Mouse (Mus musculus) CD4-positive, CD25-positive, alpha-beta regulatory T cell, adult 2 months (primary cell): ENCODE measurements around the gene Selplg.
A peak's percentile ranks its signal among the peaks of the same experiment; 100 is the strongest.

ENCODE experiments used
- DNase-seq: peaks from one replicate; pipeline ENCODE4 v3.0.0-alpha.2; 2012; ENCODE audit warnings: low read depth, low spot score

The Selplg gene

DNA sequence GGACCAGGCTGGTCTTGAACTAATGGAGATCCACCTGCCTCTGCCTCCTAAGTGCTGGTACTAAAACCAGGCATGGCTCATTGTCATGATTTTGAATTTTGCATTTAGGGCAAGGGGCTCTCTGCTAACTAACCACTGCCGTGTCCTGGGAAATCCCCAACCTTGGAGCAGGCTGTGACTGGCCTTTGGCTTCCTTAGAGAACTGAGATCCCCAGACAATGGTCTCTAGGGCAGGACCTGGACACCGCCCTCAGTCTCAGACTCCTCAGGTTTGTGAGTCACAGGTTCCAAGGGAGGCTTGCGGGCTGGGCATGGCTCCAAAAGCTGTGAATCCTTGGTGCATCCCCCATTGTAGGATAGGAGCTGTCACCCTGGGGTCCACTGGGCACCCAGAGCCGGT lies 5.8 kb downstream of the Selplg start:
- DNase-seq: peak; percentile 48

DNA sequence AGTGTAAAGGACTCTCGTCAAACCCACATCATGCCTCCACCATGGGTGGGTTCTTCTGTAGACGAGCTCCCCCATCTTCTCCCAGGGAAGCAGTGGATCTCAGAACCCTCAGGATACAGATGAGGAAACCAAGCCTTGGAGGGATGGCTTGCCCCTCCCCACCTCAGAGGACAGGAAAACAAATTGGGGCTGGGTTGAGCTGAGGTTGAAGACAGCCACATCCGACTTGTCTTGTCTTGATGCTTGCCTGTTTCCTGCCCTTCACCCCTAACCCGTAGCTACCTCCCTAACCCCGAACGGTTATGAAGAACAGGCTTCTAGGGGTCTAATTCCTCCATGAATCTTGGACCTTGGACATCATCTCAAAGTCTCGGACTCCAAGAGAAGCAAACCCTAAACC lies 6.9 kb downstream of the Selplg start:
- peak; percentile 76 for DNase-seq

GRCm38 (mm10) chr5:113824228-113824627 lies 8.2 kb downstream of the Selplg start:
- peak; percentile 75 for DNase-seq

- DNase-seq: no peak
Observed at GRCm38 (mm10) chr5:113818572-113818971, 13.9 kb downstream of the Selplg start.

DNA sequence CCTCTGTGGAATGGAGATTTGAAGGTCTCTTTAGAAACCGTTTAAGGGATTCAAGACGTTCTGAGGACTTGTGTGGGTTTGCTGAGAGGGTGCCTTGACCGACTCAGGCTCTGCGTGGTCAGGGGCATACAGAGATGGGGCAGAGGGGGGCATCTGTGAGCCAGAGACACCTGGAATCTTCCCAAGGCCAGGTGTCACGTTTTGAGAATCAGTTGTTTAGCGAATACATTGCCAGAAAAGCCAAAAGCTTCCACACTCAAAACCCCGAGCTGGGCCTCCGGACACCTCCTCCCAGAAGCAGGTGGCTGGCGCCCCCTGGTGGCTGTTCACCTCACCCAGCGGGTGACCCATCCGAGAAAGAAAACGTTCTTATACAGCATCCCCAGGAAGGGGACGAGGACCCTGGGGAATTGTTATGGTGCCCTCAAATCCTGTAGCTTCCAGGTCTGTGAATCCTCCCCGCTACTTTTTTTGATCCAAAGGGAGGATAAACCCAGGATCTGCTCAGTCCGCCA lies 16.7 kb downstream of the Selplg start:
- peak; percentile 88 for DNase-seq

- DNase-seq: no peak
Observed at GRCm38 (mm10) chr5:113815041-113815389, 17.4 kb downstream of the Selplg start.

DNA sequence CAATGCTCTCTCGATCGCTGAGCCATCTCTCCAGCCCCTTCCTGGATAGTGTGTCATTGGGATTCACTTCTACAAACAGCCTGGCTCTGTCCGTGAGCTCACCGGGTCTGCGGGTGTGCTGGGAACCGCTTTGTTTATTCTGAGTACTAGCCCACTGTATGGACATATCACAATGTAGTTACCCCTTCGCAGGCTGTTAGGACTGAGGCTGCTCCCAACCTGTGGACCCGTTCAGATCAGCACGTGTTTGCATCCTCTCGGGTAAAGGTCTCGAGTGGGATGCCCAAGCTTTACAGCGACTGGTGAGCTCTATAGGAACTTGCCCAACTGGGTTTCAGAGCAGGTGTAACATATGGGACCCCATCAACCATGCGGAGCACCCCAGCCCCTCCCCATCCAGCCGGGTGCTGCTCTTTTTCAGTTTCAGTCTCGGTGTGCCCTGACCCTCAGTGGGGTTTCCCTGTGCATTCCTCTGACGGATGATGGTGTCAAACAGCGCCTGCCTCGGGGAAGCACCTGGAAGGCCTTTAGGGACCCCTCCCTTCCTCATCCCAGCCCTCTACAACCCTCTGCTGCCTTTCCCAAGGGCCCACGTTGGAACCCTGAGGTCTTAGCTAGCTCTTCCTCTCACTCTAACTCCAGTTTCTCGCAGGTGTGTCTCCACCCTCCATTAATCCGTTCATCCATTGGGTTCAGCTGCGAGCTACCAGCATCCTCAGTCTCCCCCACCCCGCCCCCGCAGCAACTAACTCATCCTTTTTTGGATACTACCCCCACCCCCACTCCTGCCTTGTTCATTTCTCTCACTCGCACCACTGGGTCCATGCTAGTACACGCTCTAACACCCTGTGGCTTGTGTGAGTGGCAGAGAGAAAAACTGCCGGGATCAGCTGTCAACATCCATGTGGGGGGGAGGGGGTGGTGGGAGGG lies 18.1 kb downstream of the Selplg start:
- DNase-seq: peak; percentile 74

DNA sequence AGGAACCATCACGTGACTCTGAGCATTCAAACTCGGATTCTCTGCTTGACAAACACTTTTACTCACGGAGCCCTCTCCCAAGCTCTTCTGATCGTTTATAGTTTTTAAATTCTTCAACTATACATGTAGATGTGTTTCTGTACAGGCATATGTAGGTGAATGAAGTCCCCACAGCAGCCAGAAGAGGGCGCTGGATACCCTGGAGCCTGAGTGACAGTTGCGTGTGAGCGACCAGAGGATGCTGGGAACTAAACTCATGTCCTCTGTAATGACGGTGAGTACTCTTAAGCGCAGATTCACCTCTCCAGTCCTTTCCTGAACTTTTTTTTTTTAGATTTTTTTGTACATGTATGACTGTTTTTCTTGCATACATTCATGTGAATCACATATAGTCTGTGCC lies 18.8 kb downstream of the Selplg start:
- DNase-seq: peak; percentile 79

GRCm38 (mm10) chr5:113812638-113813037 lies 19.8 kb downstream of the Selplg start:
- DNase-seq: no peak

GRCm38 (mm10) chr5:113811824-113812420 lies 20.5 kb downstream of the Selplg start:
- DNase-seq: peak; percentile 57

- no peak for DNase-seq
Observed at GRCm38 (mm10) chr5:113810111-113810510, 22.3 kb downstream of the Selplg start.

- DNase-seq: no peak
Observed at GRCm38 (mm10) chr5:113808177-113808576, 24.3 kb downstream of the Selplg start.

GRCm38 (mm10) chr5:113807712-113808111 lies 24.7 kb downstream of the Selplg start:
- no peak for DNase-seq

DNA sequence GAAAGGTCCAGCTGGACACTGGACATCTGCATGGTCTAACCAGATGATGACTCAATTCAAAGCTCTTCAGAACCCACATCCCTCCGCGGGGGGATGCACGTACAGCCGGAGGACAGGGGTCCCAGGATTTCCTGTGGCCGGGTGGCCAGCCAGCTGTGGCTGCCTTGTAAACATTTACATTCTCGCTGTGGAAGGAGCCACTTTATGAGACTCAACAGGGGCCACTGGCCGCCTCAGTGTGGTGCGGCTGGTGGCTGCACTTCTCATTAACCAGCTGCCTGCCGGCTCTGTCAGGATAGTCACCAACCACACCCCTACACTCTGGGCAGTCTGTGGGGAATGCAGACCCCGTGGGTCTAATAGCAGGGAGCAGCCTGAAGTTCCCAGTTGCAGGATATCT lies 26.0 kb downstream of the Selplg start:
- no peak for DNase-seq

DNA sequence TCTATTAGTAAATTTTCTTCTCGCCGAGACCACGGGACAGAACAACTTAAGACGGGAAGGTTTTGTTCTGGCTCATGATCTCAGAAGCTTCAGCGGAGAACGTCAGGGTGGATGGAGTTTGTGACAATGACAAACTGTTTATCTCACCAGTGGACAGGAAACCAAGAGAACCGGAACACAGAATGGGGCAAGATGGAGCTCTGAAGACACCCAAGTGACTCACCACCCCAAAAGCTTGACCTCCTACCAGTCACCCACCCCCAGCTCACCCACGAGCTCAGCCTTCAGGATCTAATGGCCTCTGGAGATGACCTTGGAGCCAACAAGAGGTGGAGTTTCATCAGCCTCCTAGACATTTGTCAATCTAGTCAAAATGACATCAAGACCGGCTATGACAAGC lies 27.1 kb downstream of the Selplg start:
- DNase-seq: no peak

DNA sequence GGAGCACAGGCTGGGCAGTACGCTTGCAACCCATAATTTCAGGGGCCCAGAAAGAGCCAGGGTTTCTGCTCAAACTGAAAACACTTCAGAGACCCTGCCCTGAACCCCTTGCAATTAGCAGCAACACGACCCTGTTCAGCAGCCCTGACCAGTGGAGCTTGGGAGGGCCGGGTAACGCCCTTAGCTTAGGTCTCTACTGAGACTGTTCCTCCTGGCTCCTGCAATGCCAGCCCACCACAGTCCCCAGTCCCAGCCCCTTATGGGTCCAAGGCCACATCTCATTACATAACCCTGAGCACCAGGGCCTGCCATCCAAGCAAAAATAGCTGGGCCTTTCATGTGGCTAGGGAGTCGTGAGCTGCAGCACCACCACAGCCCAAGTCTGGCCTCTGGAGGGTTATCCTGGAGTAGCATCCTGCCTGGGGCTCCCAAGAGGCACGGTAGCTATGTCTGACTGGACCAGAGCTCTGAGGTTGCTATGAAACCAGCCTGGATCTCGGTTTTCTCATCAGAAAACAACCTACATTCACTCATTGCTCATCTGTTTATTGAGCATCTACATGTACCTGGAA lies 28.0 kb downstream of the Selplg start:
- DNase-seq: no peak

GRCm38 (mm10) chr5:113800280-113800679 lies 32.2 kb downstream of the Selplg start, which contains the start of gene Tmem119:
Gene Tmem119 (minus strand): TSS chr5:113800516.
- no peak for DNase-seq

DNA sequence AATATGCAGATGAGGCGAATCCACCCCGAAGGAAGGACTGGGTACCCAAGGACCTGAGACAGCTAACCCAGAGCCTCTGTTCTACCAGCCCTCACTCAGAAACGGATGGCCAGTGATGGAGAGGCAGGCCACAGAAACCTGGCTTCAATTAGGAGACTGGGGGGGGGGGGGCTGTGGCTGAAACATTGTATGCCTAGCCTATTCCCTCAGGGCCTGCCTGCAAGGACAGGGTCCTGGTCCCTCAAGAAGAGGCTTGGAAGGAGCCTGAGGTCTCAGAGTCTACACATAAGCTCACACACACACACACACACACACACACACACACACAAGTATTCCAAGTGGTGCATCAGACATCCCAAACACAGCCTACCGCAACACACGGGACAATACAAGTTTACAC lies 32.8 kb downstream of the Selplg start:
- DNase-seq: no peak

- no peak for DNase-seq
Observed at GRCm38 (mm10) chr5:113798525-113798924, 33.9 kb downstream of the Selplg start.

DNA sequence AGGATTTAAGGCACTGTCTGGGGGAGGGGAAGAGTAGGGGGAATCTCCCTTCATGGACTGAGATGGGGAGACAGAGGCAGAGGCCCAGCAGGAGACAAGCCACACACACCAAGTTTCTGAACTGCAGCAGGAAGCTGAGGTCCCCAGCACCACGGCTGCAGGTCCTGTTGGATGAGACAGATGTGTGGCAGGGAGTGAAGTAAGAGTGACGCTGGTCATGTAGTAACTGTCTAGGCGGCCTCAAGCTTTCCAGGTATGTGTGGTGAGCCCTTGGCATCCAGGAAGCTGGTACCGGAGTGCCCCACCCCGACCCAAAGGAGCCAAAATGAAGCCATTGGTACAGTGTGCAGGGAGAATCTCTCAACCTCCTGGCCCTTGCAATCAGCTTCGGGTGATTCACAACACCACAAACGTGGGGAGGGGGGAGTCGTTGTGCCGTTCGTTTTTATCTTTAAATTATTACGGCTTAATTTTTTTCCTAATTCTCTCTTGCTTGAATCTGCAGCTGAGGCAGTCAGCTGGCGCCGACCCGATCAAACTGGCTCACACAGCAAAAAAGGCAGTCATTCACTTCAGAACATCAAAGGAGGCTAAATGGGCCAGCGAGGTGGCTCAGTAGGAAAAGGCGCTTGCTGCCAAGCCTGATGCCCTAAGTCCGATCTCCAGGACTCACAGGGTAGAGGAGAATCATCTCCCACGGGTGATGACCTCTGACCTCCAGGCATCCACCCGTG lies 35.1 kb downstream of the Selplg start:
- DNase-seq: no peak

GRCm38 (mm10) chr5:113796401-113797148 lies 35.9 kb downstream of the Selplg start:
- DNase-seq: no peak
